Mouse (Mus musculus) adrenal gland, adult 8-10 months (tissue): ENCODE measurements around the gene Gm5105. TPM values are rescaled to one million over a fixed set of nuclear protein-coding genes. Genes with fewer than 3 reads are reported as not detected.

Experiments used
- DNase-seq: peaks from one replicate; pipeline ENCODE4 v3.0.0; 2022
- total RNA-seq, 4 experiments: library from RNA; stranded (reverse); gene quantifications; 2 replicates each; pipeline ENCODE4 v1.2.4; 2022

The Gm5105 gene
- total RNA-seq, result under 1 TPM in 1 of 4 experiments, not detected in 3; 0.30 TPM

- DNase-seq, result no peak
Measured at GRCm38 (mm10) chr3:138067288-138067687, at the start of gene Gm5105. Gene Gm5105, minus strand, starts transcription at chr3:138067388.

DNA sequence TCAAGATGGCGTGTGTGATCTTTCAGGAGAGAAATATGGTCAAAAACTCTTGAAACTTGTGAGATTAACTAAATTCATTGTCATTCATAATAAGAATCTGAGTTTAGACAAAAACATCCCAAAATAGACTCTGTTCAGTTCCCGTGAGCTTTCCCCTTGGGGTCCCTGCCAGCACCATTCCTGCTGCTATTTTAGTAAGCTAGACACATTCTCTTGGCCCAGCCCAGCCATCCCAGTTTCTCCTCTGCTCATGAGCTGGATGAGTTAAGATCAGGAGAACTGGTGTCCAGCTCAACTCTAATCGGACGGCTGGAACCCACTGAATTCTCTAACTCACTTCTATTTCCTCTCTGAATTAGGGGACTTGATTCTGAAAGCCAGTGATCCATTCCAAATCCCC, 49.7 kb upstream of the Gm5105 start:
- DNase-seq, result no peak

DNA sequence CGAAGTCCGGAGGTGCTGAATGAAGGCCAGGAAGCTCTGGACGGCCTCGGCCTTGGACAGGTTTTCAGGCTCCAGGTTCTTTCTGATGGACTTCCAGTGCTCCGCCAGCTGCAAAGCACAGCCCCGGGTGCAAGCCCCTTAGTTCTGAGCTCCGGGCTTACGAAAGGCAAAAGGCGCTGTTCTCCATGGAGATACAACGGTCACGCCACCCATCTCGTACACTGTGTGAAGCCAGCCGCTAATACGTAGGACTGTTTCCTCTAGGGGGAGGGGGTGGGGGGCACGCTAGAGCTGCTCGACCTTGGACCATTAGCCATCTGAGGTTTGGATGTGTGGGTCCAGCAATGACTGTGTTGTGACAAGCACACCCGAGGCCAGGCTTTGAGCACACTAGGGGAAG, 46.9 kb upstream of the Gm5105 start:
- DNase-seq, result no peak

- DNase-seq, result no peak
Measured at GRCm38 (mm10) chr3:138110910-138111782, 44.0 kb upstream of the Gm5105 start.

GRCm38 (mm10) chr3:138106887-138107286, 39.7 kb upstream of the Gm5105 start:
- DNase-seq, result no peak

DNA sequence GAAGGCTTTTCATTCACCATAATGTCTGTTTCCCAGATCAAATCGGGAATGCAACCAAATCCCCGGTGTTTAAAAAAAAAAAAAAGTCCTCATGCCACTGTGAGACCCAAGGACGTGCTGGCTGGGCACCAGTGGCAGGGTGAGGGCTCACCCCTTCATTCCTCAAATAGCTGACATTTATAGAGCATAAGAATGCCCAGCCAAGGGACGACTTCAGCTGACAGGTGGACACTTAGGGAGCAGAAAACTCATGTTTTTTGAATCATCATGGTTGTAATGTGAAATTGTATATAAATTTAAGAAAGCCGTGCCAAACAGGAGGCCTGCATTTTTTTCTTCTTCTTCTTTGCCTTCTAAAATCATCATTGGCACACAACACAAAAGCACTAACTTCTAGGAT, 37.9 kb upstream of the Gm5105 start:
- peak; percentile 24 for DNase-seq

DNA sequence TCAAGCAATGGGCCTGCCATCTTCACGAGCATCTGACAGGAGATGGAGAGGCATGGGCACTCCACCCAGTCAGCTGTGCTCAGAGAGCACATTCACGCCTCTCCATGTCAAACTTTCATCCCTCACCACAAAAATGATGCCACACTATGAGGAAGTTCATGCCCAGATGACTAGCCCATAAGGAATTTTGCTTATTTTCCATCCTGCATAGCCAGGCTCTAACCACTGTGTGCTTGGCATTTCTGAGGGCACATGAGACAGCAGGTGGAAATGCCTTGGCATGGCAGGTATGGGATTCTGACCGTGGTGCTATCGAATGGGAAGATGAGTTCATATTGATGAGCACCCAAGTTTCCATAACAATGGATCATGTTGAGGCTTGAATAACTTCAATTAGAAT, 36.5 kb upstream of the Gm5105 start:
- DNase-seq, result no peak

DNA sequence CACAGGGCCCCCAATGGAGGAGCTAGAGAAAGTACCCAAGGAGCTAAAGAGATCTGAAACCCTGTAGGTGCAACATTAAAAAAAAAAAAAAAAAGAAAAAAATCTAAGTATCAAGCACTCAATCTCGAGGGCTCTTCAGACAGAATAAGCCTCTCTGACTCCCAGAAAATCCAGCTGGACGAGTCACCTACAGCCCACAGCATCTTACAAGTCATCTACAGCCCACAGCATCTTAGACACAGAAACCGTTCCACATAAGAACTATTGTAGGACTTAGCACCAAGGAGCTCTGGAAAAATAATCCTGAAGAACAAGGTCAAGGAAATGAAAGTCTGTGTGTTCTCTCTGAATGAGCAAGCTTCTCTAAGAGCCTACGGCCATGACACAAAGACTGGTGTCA, 34.7 kb upstream of the Gm5105 start:
- DNase-seq, result no peak

DNA sequence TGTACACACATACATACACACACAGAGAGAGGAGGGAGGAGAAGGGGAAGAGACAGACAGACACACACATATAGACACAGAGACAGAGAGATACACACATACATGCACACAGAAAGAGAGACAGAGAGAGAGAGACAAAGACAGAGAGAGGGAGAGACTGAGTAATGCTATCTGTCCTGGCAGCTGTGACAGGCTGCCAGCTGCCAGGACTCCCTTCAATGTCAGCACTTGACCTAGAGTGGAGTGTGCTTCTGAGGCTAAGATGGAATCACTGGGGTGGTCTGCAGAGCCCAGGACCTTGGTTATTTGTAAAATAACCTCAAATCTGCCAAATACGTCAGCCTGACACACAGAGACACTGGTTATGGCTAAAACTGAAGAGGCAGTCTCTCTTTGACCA, 30.5 kb upstream of the Gm5105 start:
- peak; percentile 26 for DNase-seq

- peak; percentile 29 for DNase-seq
Measured at GRCm38 (mm10) chr3:138096263-138097028, 29.3 kb upstream of the Gm5105 start.

DNA sequence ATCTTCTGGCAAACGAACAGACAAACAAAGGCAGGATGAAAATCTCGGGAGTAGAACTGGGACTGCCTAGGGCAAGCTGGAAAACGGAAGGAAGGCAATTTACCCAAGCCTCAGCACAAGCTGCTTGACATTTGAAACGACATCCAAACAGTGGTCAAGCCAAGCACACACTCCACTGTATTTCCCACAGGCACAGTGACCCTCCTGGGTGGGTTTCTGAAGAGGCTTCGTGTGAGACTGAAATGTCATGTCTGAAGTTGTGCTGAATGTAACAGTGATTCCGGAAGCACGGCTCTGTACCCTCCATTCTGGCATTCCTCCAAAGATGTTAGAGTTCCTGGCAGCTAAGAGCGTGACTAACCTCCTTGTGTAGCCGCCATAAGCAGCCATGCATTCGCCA, 28.5 kb upstream of the Gm5105 start:
- no peak for DNase-seq

DNA sequence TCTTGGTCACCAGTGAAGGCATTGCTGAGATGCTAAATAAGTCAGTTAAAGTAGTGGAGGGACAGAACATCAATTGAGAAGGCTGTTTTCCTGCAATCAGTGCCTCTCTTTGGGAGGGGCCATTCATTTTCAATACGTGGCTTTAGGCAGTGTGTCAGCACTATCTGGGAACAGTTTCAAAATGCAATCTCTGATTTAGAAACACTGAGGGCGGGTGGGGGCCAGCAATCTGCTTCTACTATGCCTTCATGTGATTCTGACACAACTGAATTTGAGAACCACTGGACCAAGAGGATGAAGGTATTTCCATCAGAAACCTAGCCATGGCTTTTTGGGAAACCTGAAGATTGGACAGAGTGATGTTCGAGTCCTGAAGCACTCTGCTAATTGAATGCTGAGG, 28.1 kb upstream of the Gm5105 start:
- no peak for DNase-seq

DNA sequence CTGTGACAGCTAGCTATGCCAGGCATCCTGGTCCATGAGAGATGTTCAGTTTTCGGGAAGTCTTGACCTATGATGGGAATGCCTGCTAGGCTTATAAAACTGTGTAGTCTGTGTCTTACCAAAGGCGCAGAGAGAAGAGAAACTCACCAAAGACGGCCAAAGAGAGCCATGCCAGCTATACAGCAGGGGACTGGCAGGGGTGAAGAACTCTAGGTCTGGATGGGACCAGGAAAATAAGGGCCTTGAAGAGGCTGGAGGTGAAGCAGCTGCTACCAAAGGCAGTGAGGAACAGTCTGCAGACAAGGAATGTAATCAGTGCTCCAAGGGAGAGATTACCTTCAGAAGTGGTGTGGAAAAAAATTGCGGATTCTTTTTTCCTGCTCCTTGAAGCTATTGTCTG, 16.7 kb upstream of the Gm5105 start:
- no peak for DNase-seq

DNA sequence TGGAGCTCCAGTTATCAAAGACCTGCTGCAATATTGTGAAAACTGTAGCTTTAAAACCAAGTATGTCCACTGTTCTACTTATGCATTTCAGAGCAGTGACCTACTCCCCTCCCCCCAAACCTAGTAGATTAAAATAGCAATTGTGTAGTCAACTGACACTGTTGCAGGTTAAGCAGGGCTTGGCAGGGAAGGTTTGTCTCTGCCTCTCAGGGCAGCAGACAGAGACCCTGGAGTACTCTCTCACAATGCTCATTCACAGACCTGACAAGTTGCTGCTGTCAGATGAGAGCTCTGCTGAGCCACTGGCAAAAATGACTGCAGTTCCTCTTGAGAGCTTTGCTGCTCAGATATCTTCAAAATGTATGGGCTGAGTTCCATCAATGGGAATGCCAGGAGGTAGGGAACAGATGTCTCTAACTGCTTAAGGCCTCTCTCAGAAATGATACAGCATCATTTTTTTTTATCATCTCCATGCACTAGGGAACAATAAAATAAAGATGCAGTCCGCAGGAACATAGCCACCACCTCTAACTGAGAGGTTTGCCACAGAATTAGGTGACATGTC, 16.0 kb upstream of the Gm5105 start:
- DNase-seq, result no peak

- DNase-seq, result no peak
Measured at GRCm38 (mm10) chr3:138078701-138079100, 11.5 kb upstream of the Gm5105 start.

GRCm38 (mm10) chr3:138077476-138078340, 10.5 kb upstream of the Gm5105 start:
- no peak for DNase-seq

GRCm38 (mm10) chr3:138075209-138075608, 8.0 kb upstream of the Gm5105 start:
- no peak for DNase-seq

DNA sequence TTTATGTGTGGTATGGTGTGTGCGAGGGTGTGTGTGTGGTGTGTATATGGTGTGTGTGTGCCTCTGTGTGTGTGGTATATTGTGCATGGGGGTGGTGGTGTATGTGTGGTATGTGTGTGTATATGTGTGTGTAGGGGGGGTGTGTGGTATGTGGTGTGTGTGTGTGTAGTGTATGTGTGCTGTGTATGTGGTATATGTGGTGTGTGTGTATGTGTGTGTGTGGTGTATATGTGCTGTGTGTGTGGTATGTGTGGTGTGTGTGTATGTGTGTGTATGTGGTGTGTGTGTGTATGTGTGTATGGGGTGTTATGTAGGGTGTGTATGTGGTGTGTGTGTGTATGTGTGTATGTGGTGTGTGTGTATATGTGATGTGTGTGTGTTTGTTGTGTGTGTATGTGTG, 7.0 kb upstream of the Gm5105 start:
- DNase-seq, result no peak

- DNase-seq, result no peak
Measured at GRCm38 (mm10) chr3:138071476-138072073, 4.4 kb upstream of the Gm5105 start.

DNA sequence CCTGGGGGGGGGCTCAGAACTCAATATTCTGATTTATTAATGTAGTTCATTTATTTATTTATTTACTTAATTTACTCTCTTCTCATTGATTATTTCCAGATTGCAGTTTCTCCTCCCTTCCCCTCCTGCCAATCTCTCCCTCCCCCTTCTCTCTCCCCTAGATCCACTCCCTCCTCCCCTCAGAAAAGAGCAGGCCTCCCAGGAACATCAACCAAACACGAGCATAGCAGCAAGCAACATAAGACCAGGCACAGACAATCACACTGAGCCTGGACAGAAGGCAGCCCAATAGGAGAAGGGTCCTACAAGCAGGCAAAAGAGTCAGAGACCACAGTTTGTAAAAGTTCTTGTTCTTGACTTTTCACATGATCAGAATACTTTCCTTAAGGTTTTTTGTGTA, 3.8 kb upstream of the Gm5105 start:
- no peak for DNase-seq

GRCm38 (mm10) chr3:138069756-138070511, 2.7 kb upstream of the Gm5105 start:
- DNase-seq, result no peak
